25 mouse cellular contexts compared by ENCODE assay signal in the genomic region with DNA sequence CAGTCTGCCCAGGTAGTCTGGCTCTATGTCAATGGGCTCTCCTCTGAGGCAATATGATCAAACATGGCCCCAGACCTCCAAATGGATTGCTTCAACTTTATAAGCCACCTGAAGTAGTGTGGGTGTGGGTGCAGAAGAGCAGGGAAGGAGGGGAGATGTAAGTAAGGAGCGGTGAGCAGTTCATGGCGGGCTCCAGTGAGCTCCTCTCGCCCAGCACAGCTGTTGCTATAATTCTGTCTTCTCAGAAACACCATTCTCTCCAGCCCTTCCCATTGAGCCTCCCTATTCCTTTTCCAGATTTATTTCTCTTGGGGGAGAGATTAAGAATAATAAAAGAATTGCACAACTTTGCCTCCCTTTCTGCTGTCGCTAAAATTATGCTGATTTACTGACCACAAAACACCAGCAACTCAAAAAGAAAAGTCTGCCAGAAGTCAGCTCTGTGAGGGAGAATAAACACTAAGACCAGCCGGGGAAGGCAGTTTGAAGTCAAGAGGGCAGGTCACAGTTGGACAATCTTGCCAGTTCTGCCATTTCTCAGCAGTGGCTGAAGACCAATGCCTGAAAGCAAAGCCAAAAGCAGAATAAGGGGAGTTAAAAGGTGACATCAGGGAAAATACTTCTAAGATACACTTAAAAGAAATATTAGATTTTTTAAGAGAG.
A peak's percentile ranks its signal among the peaks of the same experiment; 100 is the strongest.
DNase-seq lines count a peak whose midpoint lies in the region; ATAC-seq and TF ChIP-seq lines count a peak whose summit lies in the region.
"Had no signal": no experiment of that assay in that cellular context is flagged by ENCODE, and none has a peak within 500 bp of the region (broad histone marks: within the 10 kb centered on the region; RNA-seq: fewer than 3 reads in every experiment).

No protein-coding gene starts in this region.

- peak; percentile 5 for DNase-seq in gastrocnemius, postnatal 14 days
- DNase-seq in gastrocnemius, postnatal 10 days, result no peak
- peak; percentile 37 for DNase-seq in Patski (ENCODE audit: low read depth, low spot score)
- peak; percentile 49 to 50 for DNase-seq in kidney, postnatal 4 days
- no peak for DNase-seq in right cerebral cortex, postnatal 14 days
- no peak for DNase-seq in layer of hippocampus, postnatal 25 days (ENCODE audit: extremely low spot score in 1 of 2, low spot score in 1 of 2)
- no peak for DNase-seq in lung, adult 18-20 months
- DNase-seq: cerebellum, adult 8-10 months; heart, postnatal 4 days; lung, adult 2 months; lung, postnatal 4 days; right cerebral cortex, postnatal 25 days; thymus, adult 2 months had no signal

- in situ Hi-C loops in Patski (cut with MboI; ENCODE audit: low pct_unique_long_range_greater_than_20kb), result loop anchor here (25.0 kb wide), 1 partner anchor 170 kb away; no protein-coding TSS in a partner anchor

- H3K36me3 ChIP-seq in kidney, embryonic 15.5 days, result no peaks in the 10 kb centered on the region
- H3K36me3 ChIP-seq: embryonic facial prominence, embryonic 10.5 days; forebrain, embryonic 15.5 days; heart, embryonic 13.5 days; limb, embryonic 10.5 days; midbrain, embryonic 10.5 days; neural tube, embryonic 12.5 days had no signal

- no peak overlapping the region for H3K4me3 ChIP-seq in kidney, embryonic 15.5 days (replicated peaks)
- H3K4me3 ChIP-seq: embryonic facial prominence, embryonic 10.5 days; forebrain, embryonic 15.5 days; heart, embryonic 13.5 days; left cerebral cortex, adult 2 months; limb, embryonic 10.5 days; midbrain, embryonic 10.5 days; neural tube, embryonic 12.5 days had no signal

- peak; percentile 31 for ATAC-seq in Patski
- peak; percentile 88 for ATAC-seq in kidney, embryonic 15.5 days (replicated peaks; ENCODE audit: low FRiP score)
- ATAC-seq: activated CD4-positive, CD25-positive, alpha-beta regulatory T cell, adult 4 months; CD4-positive, CD25-positive, alpha-beta regulatory T cell, adult 4 months; forebrain, embryonic 15.5 days; hindbrain, postnatal 0 days; intestine, postnatal 0 days had no signal

- no peak overlapping the region for H3K9ac ChIP-seq in kidney, embryonic 15.5 days
- H3K9ac ChIP-seq: forebrain, embryonic 15.5 days; heart, embryonic 13.5 days; neural tube, embryonic 12.5 days had no signal

- 22% methylated on average over 5 of the region's 5 CpGs for WGBS in kidney, embryonic 15.5 days

- POLR2A ChIA-PET in Patski (lab: Charles Lee), result no interaction called here

- intact Hi-C loops in gastrocnemius, postnatal 14 days (cut with DNase I; ENCODE audit: low total_unique reads), result no loop called here

- CTCF ChIA-PET in Patski (lab: Charles Lee), result interaction anchor here (0.7 to 2.5 kb wide), 3 partner anchors 18 to 104 kb away, joined by 3 to 8 read pairs (median 3); no protein-coding TSS in a partner anchor

- H3K4me2 ChIP-seq in kidney, embryonic 15.5 days, result no peak overlapping the region
- H3K4me2 ChIP-seq: forebrain, embryonic 15.5 days; heart, embryonic 13.5 days; neural tube, embryonic 12.5 days had no signal

- no peak for TF ChIP-seq CTCF in Patski (IDR thresholded peaks at IDR 0.05)

- H3K27ac ChIP-seq in kidney, embryonic 15.5 days, result no peak overlapping the region; the same call in 1 of the 2 replicates
- H3K27ac ChIP-seq: embryonic facial prominence, embryonic 10.5 days; forebrain, embryonic 15.5 days; heart, embryonic 13.5 days; hindbrain, postnatal 0 days; left cerebral cortex, adult 2 months; limb, embryonic 10.5 days; midbrain, embryonic 10.5 days; neural tube, embryonic 12.5 days had no signal

- H3K27me3 ChIP-seq in Patski, result no peaks in the 10 kb centered on the region
- H3K27me3 ChIP-seq in kidney, embryonic 15.5 days, result no peaks in the 10 kb centered on the region
- H3K27me3 ChIP-seq: forebrain, embryonic 15.5 days; heart, embryonic 13.5 days; neural tube, embryonic 12.5 days had no signal

- H3K4me1 ChIP-seq in kidney, embryonic 15.5 days, result no peaks in the 10 kb centered on the region; the same call in 1 of the 2 replicates
- H3K4me1 ChIP-seq: embryonic facial prominence, embryonic 10.5 days; forebrain, embryonic 15.5 days; heart, embryonic 13.5 days; limb, embryonic 10.5 days; neural tube, embryonic 12.5 days had no signal

- no peaks in the 10 kb centered on the region for H3K9me3 ChIP-seq in kidney, embryonic 15.5 days (replicated peaks)
- H3K9me3 ChIP-seq: embryonic facial prominence, embryonic 10.5 days; forebrain, embryonic 15.5 days; limb, embryonic 10.5 days; midbrain, embryonic 10.5 days; neural tube, embryonic 12.5 days had no signal

Comparison
In these comparisons a context has a peak if more than half of its experiments do, and no peak if none do; other contexts are left out.
1. DNase-seq: peak in gastrocnemius, postnatal 14 days (single experiment), Patski (single experiment) and kidney, postnatal 4 days (2 of 2); none in gastrocnemius, postnatal 10 days (single experiment), right cerebral cortex, postnatal 14 days (single experiment), layer of hippocampus, postnatal 25 days (0 of 2) and lung, adult 18-20 months (0 of 2).